Mouse (Mus musculus): ENCODE results near the gene Slc16a7. TPM values are rescaled to one million over a fixed set of nuclear protein-coding genes. Genes with fewer than 3 reads are reported as not detected.

Gene Slc16a7
- polyA plus RNA-seq, 1 experiment from 2014 or later, result 7.5 TPM

GRCm38 (mm10) chr10:125266322-125266721, 122.9 kb downstream of the Slc16a7 start:
- Histone ChIP-seq H3K27ac (ENCODE audit: low read depth, low read length) (no peak overlapping the region), H3K36me3 (ENCODE audit: control insufficient read depth, insufficient read depth, low read length) (no peaks in the 10 kb centered on the region), H3K9ac (ENCODE audit: low read depth, low read length) (no peak overlapping the region), H3K9me3 (ENCODE audit: control insufficient read depth, low read length) (no peaks in the 10 kb centered on the region), H3K27me3 (replicated peaks; ENCODE audit: control insufficient read depth, insufficient read depth, low read length) (no peaks in the 10 kb centered on the region), H3K4me1 (replicated peaks; ENCODE audit: control insufficient read depth, insufficient read depth, low read length) (no peaks in the 10 kb centered on the region), H3K4me2 (no peak overlapping the region), H3K4me3 (ENCODE audit: low read depth, low read length) (no peak overlapping the region)
- DNase-seq (ENCODE audit: low spot score) (no peak), ATAC-seq (replicated peaks; ENCODE audit: low FRiP score) (no peak)
- 64% methylated on average over 4 of the region's 4 CpGs for WGBS

- Histone ChIP-seq H3K4me2 (no peak overlapping the region), H3K4me1 (replicated peaks; ENCODE audit: control insufficient read depth, insufficient read depth, low read length) (no peaks in the 10 kb centered on the region), H3K9me3 (ENCODE audit: control insufficient read depth, low read length) (no peaks in the 10 kb centered on the region), H3K27ac (ENCODE audit: low read depth, low read length) (no peak overlapping the region), H3K4me3 (ENCODE audit: low read depth, low read length) (no peak overlapping the region), H3K9ac (ENCODE audit: low read depth, low read length) (no peak overlapping the region), H3K36me3 (ENCODE audit: control insufficient read depth, insufficient read depth, low read length) (no peaks in the 10 kb centered on the region), H3K27me3 (replicated peaks; ENCODE audit: control insufficient read depth, insufficient read depth, low read length) (no peaks in the 10 kb centered on the region)
- no peak for ATAC-seq (replicated peaks; ENCODE audit: low FRiP score)
- 73% methylated on average over 9 of the region's 9 CpGs for WGBS
- no peak for DNase-seq (ENCODE audit: low spot score)
These were observed 123.4 kb downstream of the Slc16a7 start for GRCm38 (mm10) chr10:125265901-125266300.

GRCm38 (mm10) chr10:125265467-125265866, 123.8 kb downstream of the Slc16a7 start:
- no peaks in the 10 kb centered on the region for H3K9me3 ChIP-seq (ENCODE audit: control insufficient read depth, low read length)
- WGBS, result 83% methylated on average over 14 of the region's 14 CpGs
- no peaks in the 10 kb centered on the region for H3K4me1 ChIP-seq (replicated peaks; ENCODE audit: control insufficient read depth, insufficient read depth, low read length)
- no peak overlapping the region for H3K4me2 ChIP-seq
- no peaks in the 10 kb centered on the region for H3K27me3 ChIP-seq (replicated peaks; ENCODE audit: control insufficient read depth, insufficient read depth, low read length)
- ATAC-seq (replicated peaks; ENCODE audit: low FRiP score) (no peak), DNase-seq (ENCODE audit: low spot score) (no peak)
- H3K27ac ChIP-seq (ENCODE audit: low read depth, low read length), result no peak overlapping the region
- no peak overlapping the region for H3K4me3 ChIP-seq (ENCODE audit: low read depth, low read length)
- no peaks in the 10 kb centered on the region for H3K36me3 ChIP-seq (ENCODE audit: control insufficient read depth, insufficient read depth, low read length)
- no peak overlapping the region for H3K9ac ChIP-seq (ENCODE audit: low read depth, low read length)

- Histone ChIP-seq H3K9ac (ENCODE audit: low read depth, low read length) (no peak overlapping the region), H3K4me1 (replicated peaks; ENCODE audit: control insufficient read depth, insufficient read depth, low read length) (no peaks in the 10 kb centered on the region), H3K9me3 (ENCODE audit: control insufficient read depth, low read length) (no peaks in the 10 kb centered on the region), H3K27me3 (replicated peaks; ENCODE audit: control insufficient read depth, insufficient read depth, low read length) (no peaks in the 10 kb centered on the region), H3K27ac (ENCODE audit: low read depth, low read length) (no peak overlapping the region), H3K4me3 (ENCODE audit: low read depth, low read length) (no peak overlapping the region), H3K36me3 (ENCODE audit: control insufficient read depth, insufficient read depth, low read length) (no peaks in the 10 kb centered on the region), H3K4me2 (no peak overlapping the region)
- WGBS, result 59% methylated on average over 4 of the region's 4 CpGs
- DNase-seq (ENCODE audit: low spot score) (no peak), ATAC-seq (replicated peaks; ENCODE audit: low FRiP score) (0 out of 2 replicates have a peak, but pooled peaks have one; percentile 34)
These were observed 124.3 kb downstream of the Slc16a7 start for GRCm38 (mm10) chr10:125264938-125265337.

- Histone ChIP-seq H3K4me1 (replicated peaks; ENCODE audit: control insufficient read depth, insufficient read depth, low read length) (no peaks in the 10 kb centered on the region), H3K9ac (ENCODE audit: low read depth, low read length) (no peak overlapping the region), H3K4me2 (no peak overlapping the region), H3K4me3 (ENCODE audit: low read depth, low read length) (no peak overlapping the region), H3K27me3 (replicated peaks; ENCODE audit: control insufficient read depth, insufficient read depth, low read length) (no peaks in the 10 kb centered on the region), H3K36me3 (ENCODE audit: control insufficient read depth, insufficient read depth, low read length) (no peaks in the 10 kb centered on the region), H3K9me3 (ENCODE audit: control insufficient read depth, low read length) (no peaks in the 10 kb centered on the region), H3K27ac (ENCODE audit: low read depth, low read length) (no peak overlapping the region)
- ATAC-seq (replicated peaks; ENCODE audit: low FRiP score) (no peak), DNase-seq (ENCODE audit: low spot score) (no peak)
- WGBS, result 91% methylated on average over 4 of the region's 4 CpGs
These were observed 133.4 kb downstream of the Slc16a7 start for GRCm38 (mm10) chr10:125255904-125256303.

GRCm38 (mm10) chr10:125214536-125214935, 174.7 kb downstream of the Slc16a7 start:
- no peak for DNase-seq (ENCODE audit: low spot score)
- Histone ChIP-seq H3K27ac (ENCODE audit: low read depth, low read length) (no peak overlapping the region), H3K27me3 (replicated peaks; ENCODE audit: control insufficient read depth, insufficient read depth, low read length) (no peaks in the 10 kb centered on the region), H3K9me3 (ENCODE audit: control insufficient read depth, low read length) (no peaks in the 10 kb centered on the region), H3K36me3 (ENCODE audit: control insufficient read depth, insufficient read depth, low read length) (no peaks in the 10 kb centered on the region), H3K9ac (ENCODE audit: low read depth, low read length) (no peak overlapping the region), H3K4me2 (no peak overlapping the region), H3K4me3 (ENCODE audit: low read depth, low read length) (no peak overlapping the region), H3K4me1 (replicated peaks; ENCODE audit: control insufficient read depth, insufficient read depth, low read length) (no peaks in the 10 kb centered on the region)
- 70% methylated on average over 2 of the region's 2 CpGs for WGBS
- no peak for ATAC-seq (replicated peaks; ENCODE audit: low FRiP score)

GRCm38 (mm10) chr10:125213805-125214204, 175.5 kb downstream of the Slc16a7 start:
- ATAC-seq (replicated peaks; ENCODE audit: low FRiP score) (no peak), DNase-seq (ENCODE audit: low spot score) (no peak)
- 86% methylated on average over 3 of the region's 3 CpGs for WGBS
- Histone ChIP-seq H3K4me2 (no peak overlapping the region), H3K4me1 (replicated peaks; ENCODE audit: control insufficient read depth, insufficient read depth, low read length) (no peaks in the 10 kb centered on the region), H3K27me3 (replicated peaks; ENCODE audit: control insufficient read depth, insufficient read depth, low read length) (no peaks in the 10 kb centered on the region), H3K4me3 (ENCODE audit: low read depth, low read length) (no peak overlapping the region), H3K36me3 (ENCODE audit: control insufficient read depth, insufficient read depth, low read length) (no peaks in the 10 kb centered on the region), H3K9ac (ENCODE audit: low read depth, low read length) (no peak overlapping the region), H3K27ac (ENCODE audit: low read depth, low read length) (no peak overlapping the region), H3K9me3 (ENCODE audit: control insufficient read depth, low read length) (no peaks in the 10 kb centered on the region)

GRCm38 (mm10) chr10:125187544-125187943, 201.7 kb downstream of the Slc16a7 start:
- DNase-seq (ENCODE audit: low spot score) (no peak), ATAC-seq (replicated peaks; ENCODE audit: low FRiP score) (no peak)
- Histone ChIP-seq H3K27ac (ENCODE audit: low read depth, low read length) (no peak overlapping the region), H3K4me3 (ENCODE audit: low read depth, low read length) (no peak overlapping the region), H3K4me2 (no peak overlapping the region), H3K9me3 (ENCODE audit: control insufficient read depth, low read length) (no peaks in the 10 kb centered on the region), H3K4me1 (replicated peaks; ENCODE audit: control insufficient read depth, insufficient read depth, low read length) (no peaks in the 10 kb centered on the region), H3K9ac (ENCODE audit: low read depth, low read length) (no peak overlapping the region), H3K36me3 (ENCODE audit: control insufficient read depth, insufficient read depth, low read length) (no peaks in the 10 kb centered on the region), H3K27me3 (replicated peaks; ENCODE audit: control insufficient read depth, insufficient read depth, low read length) (no peaks in the 10 kb centered on the region)
- WGBS, result 64% methylated on average over 5 of the region's 5 CpGs

- WGBS, result 85% methylated on average over 4 of the region's 4 CpGs
- Histone ChIP-seq H3K9ac (ENCODE audit: low read depth, low read length) (no peak overlapping the region), H3K36me3 (ENCODE audit: control insufficient read depth, insufficient read depth, low read length) (no peaks in the 10 kb centered on the region), H3K9me3 (ENCODE audit: control insufficient read depth, low read length) (no peaks in the 10 kb centered on the region), H3K4me3 (ENCODE audit: low read depth, low read length) (no peak overlapping the region), H3K27ac (ENCODE audit: low read depth, low read length) (no peak overlapping the region), H3K4me1 (replicated peaks; ENCODE audit: control insufficient read depth, insufficient read depth, low read length) (no peaks in the 10 kb centered on the region), H3K4me2 (no peak overlapping the region), H3K27me3 (replicated peaks; ENCODE audit: control insufficient read depth, insufficient read depth, low read length) (no peaks in the 10 kb centered on the region)
- DNase-seq (ENCODE audit: low spot score) (no peak), ATAC-seq (replicated peaks; ENCODE audit: low FRiP score) (no peak)
These were observed 203.9 kb downstream of the Slc16a7 start for GRCm38 (mm10) chr10:125185387-125185786.

Measured in liver, embryonic 11.5 days (tissue).